Mouse (Mus musculus): ENCODE measurements around the gene Dok4. TPM values are rescaled to one million over a fixed set of nuclear protein-coding genes. Genes with fewer than 3 reads are reported as not detected.
"Not testable (repeated sequence)": the region's sequence is repeated elsewhere in the genome, so short reads cannot be mapped to it uniquely, and the experiment has no call there.

Dok4 gene
- polyA plus RNA-seq, 1 experiment from 2014 or later: 20.6 TPM

GRCm38 (mm10) chr8:94863897-94864673, 12.0 kb downstream of the Dok4 start:
- Histone ChIP-seq H3K36me3 (ENCODE audit: control insufficient read depth, insufficient read depth, low read length) (peaks cover 64% of the 10 kb centered on the region), H3K27ac (ENCODE audit: low read depth, low read length) (no peak overlapping the region), H3K4me2 (replicated peaks; ENCODE audit: low read depth, low read length) (no peak overlapping the region), H3K4me1 (ENCODE audit: control insufficient read depth, insufficient read depth, low read length) (no peaks in the 10 kb centered on the region), H3K27me3 (ENCODE audit: control insufficient read depth, insufficient read depth, low read length) (no peaks in the 10 kb centered on the region), H3K9me3 (ENCODE audit: control insufficient read depth, low read length) (no peaks in the 10 kb centered on the region), H3K4me3 (ENCODE audit: low read length) (no peak overlapping the region), H3K9ac (ENCODE audit: low read depth, low read length) (no peak overlapping the region)
- WGBS: 82% methylated on average over 10 of the region's 10 CpGs
- ATAC-seq (ENCODE audit: low FRiP score, low TSS enrichment): no peak

- Histone ChIP-seq H3K36me3 (ENCODE audit: control insufficient read depth, insufficient read depth, low read length) (peaks cover 66% of the 10 kb centered on the region), H3K4me1 (ENCODE audit: control insufficient read depth, insufficient read depth, low read length) (no peaks in the 10 kb centered on the region), H3K4me3 (ENCODE audit: low read length) (no peak overlapping the region), H3K27me3 (ENCODE audit: control insufficient read depth, insufficient read depth, low read length) (no peaks in the 10 kb centered on the region), H3K4me2 (replicated peaks; ENCODE audit: low read depth, low read length) (no peak overlapping the region), H3K9ac (ENCODE audit: low read depth, low read length) (no peak overlapping the region), H3K27ac (ENCODE audit: low read depth, low read length) (no peak overlapping the region), H3K9me3 (ENCODE audit: control insufficient read depth, low read length) (no peaks in the 10 kb centered on the region)
- 91% methylated on average over 12 of the region's 12 CpGs for WGBS
- ATAC-seq (ENCODE audit: low FRiP score, low TSS enrichment): no peak
These were observed 13.5 kb downstream of the Dok4 start for GRCm38 (mm10) chr8:94862487-94863220.

- no peaks in the 10 kb centered on the region for H3K27me3 ChIP-seq (ENCODE audit: control insufficient read depth, insufficient read depth, low read length)
- H3K4me1 ChIP-seq (ENCODE audit: control insufficient read depth, insufficient read depth, low read length): no peaks in the 10 kb centered on the region
- ATAC-seq (ENCODE audit: low FRiP score, low TSS enrichment): no peak
- no peaks in the 10 kb centered on the region for H3K9me3 ChIP-seq (ENCODE audit: control insufficient read depth, low read length)
- no peak overlapping the region for H3K4me3 ChIP-seq (ENCODE audit: low read length)
- no peak overlapping the region for H3K9ac ChIP-seq (ENCODE audit: low read depth, low read length)
- H3K27ac ChIP-seq (ENCODE audit: low read depth, low read length): no peak overlapping the region
- H3K4me2 ChIP-seq (replicated peaks; ENCODE audit: low read depth, low read length): no peak overlapping the region
- peaks cover 56% of the 10 kb centered on the region for H3K36me3 ChIP-seq (ENCODE audit: control insufficient read depth, insufficient read depth, low read length)
- 78% methylated on average over 8 of the region's 8 CpGs for WGBS
These were observed 14.7 kb downstream of the Dok4 start for GRCm38 (mm10) chr8:94861352-94861910.

GRCm38 (mm10) chr8:94857346-94858173, 18.6 kb downstream of the Dok4 start, which contains the start of gene Polr2c:
Gene Polr2c, plus strand, starts transcription at chr8:94857450.
- Histone ChIP-seq H3K9ac (ENCODE audit: low read depth, low read length) (peak within 1 kb of the TSS; percentile 78), H3K4me2 (replicated peaks; ENCODE audit: low read depth, low read length) (peak within 1 kb of the TSS; percentile 56), H3K27me3 (ENCODE audit: control insufficient read depth, insufficient read depth, low read length) (no peaks in the 10 kb centered on the region), H3K4me3 (ENCODE audit: low read length) (peak within 1 kb of the TSS; percentile 88), H3K9me3 (ENCODE audit: control insufficient read depth, low read length) (no peaks in the 10 kb centered on the region), H3K27ac (ENCODE audit: low read depth, low read length) (peak within 1 kb of the TSS; percentile 57; the same call in 1 of the 2 replicates), H3K4me1 (ENCODE audit: control insufficient read depth, insufficient read depth, low read length) (no peaks in the 10 kb centered on the region), H3K36me3 (ENCODE audit: control insufficient read depth, insufficient read depth, low read length) (peaks cover 41% of the 10 kb centered on the region; the same call in 1 of the 2 replicates)
- peak; percentile 86 for ATAC-seq (ENCODE audit: low FRiP score, low TSS enrichment)
- 1% methylated on average over 67 of the region's 68 CpGs for WGBS

- Histone ChIP-seq H3K4me3 (ENCODE audit: low read length) (peak overlapping the region; percentile 88; the same call in 1 of the 2 replicates), H3K4me2 (replicated peaks; ENCODE audit: low read depth, low read length) (no peak overlapping the region), H3K9me3 (ENCODE audit: control insufficient read depth, low read length) (no peaks in the 10 kb centered on the region), H3K27ac (ENCODE audit: low read depth, low read length) (no peak overlapping the region), H3K9ac (ENCODE audit: low read depth, low read length) (no peak overlapping the region), H3K27me3 (ENCODE audit: control insufficient read depth, insufficient read depth, low read length) (no peaks in the 10 kb centered on the region), H3K4me1 (ENCODE audit: control insufficient read depth, insufficient read depth, low read length) (no peaks in the 10 kb centered on the region), H3K36me3 (ENCODE audit: control insufficient read depth, insufficient read depth, low read length) (peaks cover 42% of the 10 kb centered on the region)
- no peak for ATAC-seq (ENCODE audit: low FRiP score, low TSS enrichment)
- 26% methylated on average over 5 of the region's 5 CpGs for WGBS
These were observed 19.2 kb downstream of the Dok4 start for GRCm38 (mm10) chr8:94857011-94857345.

- H3K4me3 ChIP-seq (ENCODE audit: low read length): not testable (repeated sequence)
- WGBS: 89% methylated on average over 11 of the region's 11 CpGs
- peaks cover 51% of the 10 kb centered on the region for H3K36me3 ChIP-seq (ENCODE audit: control insufficient read depth, insufficient read depth, low read length)
These were observed 21.4 kb downstream of the Dok4 start for GRCm38 (mm10) chr8:94854761-94855160.

GRCm38 (mm10) chr8:94850049-94850448, 26.1 kb downstream of the Dok4 start:
- H3K4me2 ChIP-seq (replicated peaks; ENCODE audit: low read depth, low read length): no peak overlapping the region
- no peak overlapping the region for H3K4me3 ChIP-seq (ENCODE audit: low read length)
- H3K36me3 ChIP-seq (ENCODE audit: control insufficient read depth, insufficient read depth, low read length): peaks cover 59% of the 10 kb centered on the region
- H3K4me1 ChIP-seq (ENCODE audit: control insufficient read depth, insufficient read depth, low read length): no peaks in the 10 kb centered on the region
- H3K27ac ChIP-seq (ENCODE audit: low read depth, low read length): no peak overlapping the region
- 93% methylated on average over 5 of the region's 5 CpGs for WGBS
- ATAC-seq (ENCODE audit: low FRiP score, low TSS enrichment): no peak
- no peaks in the 10 kb centered on the region for H3K27me3 ChIP-seq (ENCODE audit: control insufficient read depth, insufficient read depth, low read length)
- no peaks in the 10 kb centered on the region for H3K9me3 ChIP-seq (ENCODE audit: control insufficient read depth, low read length)
- H3K9ac ChIP-seq (ENCODE audit: low read depth, low read length): no peak overlapping the region

More at GRCm38 (mm10) chr8:94854761-94855160, 21.4 kb downstream of the Dok4 start:
- not testable (repeated sequence) for ATAC-seq (ENCODE audit: low FRiP score, low TSS enrichment); H3K4me2 ChIP-seq (replicated peaks; ENCODE audit: low read depth, low read length); H3K9ac ChIP-seq (ENCODE audit: low read depth, low read length); H3K27ac ChIP-seq (ENCODE audit: low read depth, low read length); H3K4me1 ChIP-seq (ENCODE audit: control insufficient read depth, insufficient read depth, low read length); H3K27me3 ChIP-seq (ENCODE audit: control insufficient read depth, insufficient read depth, low read length); H3K9me3 ChIP-seq (ENCODE audit: control insufficient read depth, low read length)

- 50% methylated on average over 2 of the region's 2 CpGs for WGBS
- H3K27me3 ChIP-seq (ENCODE audit: control insufficient read depth, insufficient read depth, low read length): no peaks in the 10 kb centered on the region
- H3K4me3 ChIP-seq (ENCODE audit: low read length): no peak overlapping the region
These were observed 34.9 kb downstream of the Dok4 start for GRCm38 (mm10) chr8:94841183-94841582.

More at GRCm38 (mm10) chr8:94841183-94841582, 34.9 kb downstream of the Dok4 start:
- no peak for ATAC-seq (ENCODE audit: low FRiP score, low TSS enrichment)
- Histone ChIP-seq H3K4me2 (replicated peaks; ENCODE audit: low read depth, low read length) (no peak overlapping the region), H3K9me3 (ENCODE audit: control insufficient read depth, low read length) (no peaks in the 10 kb centered on the region), H3K9ac (ENCODE audit: low read depth, low read length) (no peak overlapping the region), H3K27ac (ENCODE audit: low read depth, low read length) (no peak overlapping the region), H3K36me3 (ENCODE audit: control insufficient read depth, insufficient read depth, low read length) (peaks cover 14% of the 10 kb centered on the region; the same call in 1 of the 2 replicates), H3K4me1 (ENCODE audit: control insufficient read depth, insufficient read depth, low read length) (peaks cover 9% of the 10 kb centered on the region)

Data from kidney, embryonic 14.5 days (tissue).